Mouse (Mus musculus) MEL-GATA-1-ER (cell line): Measurements from ENCODE around the gene Tnrc6c.

Experiments
- DNase-seq: peaks from one replicate; pipeline ENCODE4 v3.0.0-alpha.2; 2012; ENCODE audit warnings: low read depth; ENCODE audit errors: extremely low read depth

Tnrc6c gene

DNA sequence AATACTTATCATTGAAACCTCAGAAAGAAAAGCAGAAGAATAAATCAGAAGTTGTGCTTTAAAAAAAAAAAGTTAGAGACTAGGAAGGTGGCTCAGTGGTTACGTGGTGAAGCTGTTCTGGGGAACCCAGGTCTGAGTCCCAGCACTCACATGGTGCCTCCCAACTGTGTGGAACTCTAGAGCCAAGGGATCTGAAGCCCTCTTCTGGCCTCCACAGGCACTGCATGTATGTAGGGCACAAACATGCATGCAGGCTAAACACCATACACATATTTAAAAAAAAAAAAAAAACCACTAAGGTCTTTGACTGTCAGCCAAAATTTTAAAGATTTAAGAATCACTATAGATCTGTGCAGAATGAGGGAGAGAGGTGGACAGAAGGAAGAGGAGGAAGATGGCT is 20.4 kb downstream of the Tnrc6c start:
- no peak for DNase-seq

DNA sequence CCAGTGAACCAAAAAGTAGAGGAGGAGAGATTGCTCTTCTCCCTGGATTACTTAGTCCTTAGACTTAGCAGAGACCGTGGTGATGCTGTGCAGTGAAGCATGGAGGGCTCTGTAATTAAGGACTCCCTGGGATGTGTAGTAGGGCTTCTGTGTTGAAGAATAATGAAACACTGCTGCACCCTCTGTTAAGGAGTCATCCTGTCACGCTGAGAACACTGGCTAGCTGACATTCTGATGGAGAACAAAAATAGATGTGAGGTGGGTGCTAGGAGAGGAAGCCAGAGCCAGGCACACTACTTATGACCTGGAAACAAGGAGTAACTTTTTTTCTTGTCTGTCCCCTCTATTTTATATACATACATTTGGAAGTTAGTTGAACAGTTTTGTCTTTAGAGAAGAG is 22.6 kb downstream of the Tnrc6c start:
- no peak for DNase-seq

DNA sequence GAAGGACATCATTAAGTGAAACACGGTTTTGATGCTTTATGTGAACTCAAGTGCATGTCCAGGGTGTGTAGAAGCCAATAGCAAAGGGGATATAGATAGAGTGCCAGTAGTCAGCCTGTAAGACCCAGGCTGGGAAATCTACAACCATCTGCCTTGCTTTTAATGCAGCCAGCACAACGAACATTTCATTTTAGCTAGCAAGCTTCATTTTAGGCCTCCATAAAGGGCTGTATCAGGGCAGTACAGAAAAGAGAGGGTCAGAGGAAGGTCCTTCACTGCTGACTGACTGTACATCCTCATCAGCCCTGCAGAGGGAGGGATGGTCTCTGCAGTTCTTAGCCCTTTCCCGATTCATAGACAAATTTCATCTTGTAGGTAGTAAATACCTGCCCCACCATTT is 23.0 kb downstream of the Tnrc6c start:
- DNase-seq: no peak

DNA sequence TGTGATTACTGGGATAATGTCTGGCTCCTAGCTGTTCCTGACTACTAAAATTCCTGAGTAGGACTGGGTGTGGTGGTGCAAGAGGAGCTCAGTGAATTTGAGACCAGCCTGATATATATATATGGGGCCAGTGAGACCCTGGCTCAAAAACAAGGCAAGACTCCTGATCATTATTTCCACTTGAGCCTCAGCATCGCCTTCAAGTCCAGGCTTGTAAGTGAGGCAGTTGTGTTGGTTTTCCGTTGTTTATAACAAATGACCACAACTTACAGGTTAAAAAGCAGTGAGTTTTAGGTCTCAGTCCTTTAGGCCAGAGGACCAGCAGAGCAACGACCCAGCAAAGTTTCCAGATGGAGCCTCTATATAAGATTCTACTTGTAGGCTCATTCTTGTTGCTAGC is 23.5 kb downstream of the Tnrc6c start:
- no peak for DNase-seq

DNA sequence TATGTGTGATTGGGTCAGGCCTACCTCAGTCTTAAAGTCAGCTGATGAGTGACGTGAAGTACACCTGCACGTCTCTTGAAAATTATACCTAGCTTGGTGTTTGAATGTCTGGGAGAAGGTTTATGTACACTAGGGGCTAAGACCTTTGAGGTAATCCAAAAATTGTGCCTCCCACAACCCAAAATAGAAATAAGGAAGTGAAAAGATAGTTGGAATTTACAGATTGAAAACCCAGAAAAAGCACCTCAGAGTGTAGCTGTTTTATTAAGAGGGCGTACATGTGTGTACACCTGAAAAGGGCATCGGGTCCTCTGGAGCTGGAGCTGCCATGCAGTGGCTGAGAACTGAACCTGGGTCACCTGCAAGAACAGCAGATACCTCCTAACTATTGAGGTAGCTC is 24.1 kb downstream of the Tnrc6c start:
- DNase-seq: no peak

DNA sequence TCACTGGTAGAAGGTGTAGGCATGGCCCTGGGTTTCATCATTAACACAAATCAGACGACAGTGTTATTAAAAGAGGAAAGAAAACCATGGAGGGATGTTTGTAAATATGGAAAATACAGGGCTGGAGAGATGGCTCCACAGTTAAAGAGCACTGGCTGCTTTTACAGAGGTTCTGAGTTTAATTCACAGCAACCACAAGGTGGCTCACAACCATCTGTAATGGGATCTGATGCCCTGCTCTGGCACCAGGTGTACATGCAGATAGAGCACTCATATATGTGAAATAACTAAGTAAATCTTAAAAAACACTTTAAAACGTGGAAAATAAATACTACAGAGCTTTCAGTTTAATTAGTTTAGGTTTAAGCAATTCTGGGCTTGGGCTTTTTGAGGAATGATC is 24.7 kb downstream of the Tnrc6c start:
- no peak for DNase-seq

DNA sequence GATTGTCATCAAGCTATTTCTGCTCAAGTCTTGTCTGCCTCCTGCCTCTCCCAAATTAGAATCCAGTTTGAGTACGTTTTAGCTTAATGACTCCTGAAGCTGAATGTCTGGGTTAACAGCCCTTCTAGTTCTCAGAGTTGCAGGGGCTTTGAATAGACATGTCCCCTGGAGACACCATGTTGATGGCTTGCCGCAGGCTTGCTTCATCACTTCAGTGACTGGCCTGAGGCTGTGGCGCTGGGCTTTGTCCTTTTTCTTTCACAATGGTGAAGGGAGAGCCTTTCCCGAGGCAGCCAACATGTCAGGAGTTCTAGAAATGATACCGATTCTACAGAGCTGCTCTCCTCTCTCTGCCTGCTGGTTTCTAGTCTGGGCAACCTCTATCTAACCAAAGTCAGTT is 30.6 kb downstream of the Tnrc6c start:
- DNase-seq: no peak

DNA sequence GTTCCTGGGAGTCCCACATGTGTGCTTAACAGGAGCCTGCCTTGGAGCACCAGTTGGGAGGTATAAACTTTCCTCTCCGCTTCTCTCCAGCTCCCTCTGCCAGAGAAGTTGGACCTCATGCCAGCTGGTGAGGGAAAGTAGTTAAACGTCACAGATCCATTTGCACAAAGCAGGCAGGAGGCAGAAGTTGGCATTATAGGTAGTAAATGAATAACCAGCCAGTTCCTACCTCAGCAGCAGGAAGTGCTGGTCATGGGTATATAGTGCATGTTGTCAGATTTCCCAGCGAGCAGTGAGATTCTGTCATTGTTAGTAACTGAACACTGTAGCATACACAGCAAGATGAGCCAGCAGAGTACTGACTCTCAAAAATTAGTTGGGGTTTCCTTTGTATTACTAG is 31.4 kb downstream of the Tnrc6c start:
- no peak for DNase-seq

DNA sequence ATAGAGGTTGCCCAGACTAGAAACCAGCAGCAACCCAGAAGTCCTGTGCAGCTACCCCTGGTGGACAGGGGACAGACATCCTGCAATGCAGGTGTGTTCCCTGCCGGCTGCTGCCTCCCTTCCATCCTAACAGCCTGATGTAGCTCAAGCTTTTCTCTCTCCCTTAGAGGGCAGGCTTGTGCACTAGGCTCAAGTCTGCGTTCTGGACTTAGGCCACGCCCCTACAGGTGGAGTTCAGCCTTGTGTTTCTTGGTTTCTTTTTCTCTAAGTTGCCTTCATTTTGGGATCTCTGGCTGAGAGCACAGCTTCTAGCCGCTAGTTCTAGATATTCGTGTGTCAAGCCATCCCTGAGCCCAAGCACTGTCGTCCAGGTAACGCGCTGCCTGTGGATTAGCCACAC is 31.9 kb downstream of the Tnrc6c start:
- DNase-seq: no peak

DNA sequence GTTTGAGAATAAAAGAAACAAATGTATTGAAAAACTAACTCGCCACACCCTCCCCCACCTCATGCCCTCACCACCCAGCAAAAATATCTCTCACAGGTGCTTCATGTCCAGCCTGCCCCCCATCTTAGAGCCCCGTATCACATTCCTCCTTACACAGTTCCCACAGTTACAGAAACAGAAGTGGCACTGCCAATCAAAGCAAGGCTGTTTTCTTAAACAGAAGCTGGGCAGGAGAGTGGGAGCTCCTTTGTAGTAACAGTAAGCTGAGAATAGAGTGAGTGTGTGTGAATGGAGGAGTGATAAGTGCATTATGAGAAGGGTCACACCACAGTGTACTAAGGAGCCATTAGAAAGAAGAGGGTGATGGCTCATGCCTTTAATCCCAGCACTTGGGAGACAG is 34.5 kb downstream of the Tnrc6c start:
- no peak for DNase-seq

DNA sequence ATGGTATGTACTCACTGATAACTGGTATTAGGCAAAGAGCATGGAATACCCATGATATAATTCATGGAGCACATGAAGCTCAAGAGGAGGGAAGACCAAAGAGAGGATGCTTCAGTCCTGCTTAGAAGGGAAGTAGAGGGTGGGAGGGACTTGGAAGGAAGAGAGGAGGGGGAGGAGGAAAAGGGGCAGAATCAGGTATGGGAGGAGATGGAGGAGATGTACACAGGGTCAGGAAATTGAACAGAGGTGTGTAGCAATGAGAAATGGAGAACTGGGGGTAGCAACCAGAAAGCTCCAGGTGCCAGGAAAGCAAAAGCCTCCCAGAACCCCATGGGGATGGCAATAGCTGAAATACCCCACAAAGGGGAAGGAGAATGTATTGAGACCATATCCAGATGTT is 37.2 kb downstream of the Tnrc6c start:
- DNase-seq: no peak

DNA sequence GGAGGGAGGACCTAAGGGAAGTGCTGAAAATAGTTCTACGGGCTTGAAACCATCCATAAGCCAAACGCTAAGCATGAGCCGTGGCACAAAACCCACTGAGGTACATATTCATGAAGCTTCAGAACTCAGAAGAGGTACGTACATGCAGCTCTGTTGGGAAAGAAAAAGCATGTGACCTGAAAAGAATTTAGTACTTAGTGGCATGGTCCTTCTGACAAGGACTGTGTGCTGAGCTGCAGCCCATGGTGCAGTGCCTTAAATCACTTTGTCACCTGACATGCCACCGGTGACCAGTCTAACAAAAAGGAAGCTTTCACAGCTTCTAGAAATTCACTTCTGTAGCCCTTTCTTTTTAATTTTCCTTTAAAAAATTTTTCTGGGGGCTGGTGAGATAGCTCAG is 40.0 kb downstream of the Tnrc6c start:
- no peak for DNase-seq

DNA sequence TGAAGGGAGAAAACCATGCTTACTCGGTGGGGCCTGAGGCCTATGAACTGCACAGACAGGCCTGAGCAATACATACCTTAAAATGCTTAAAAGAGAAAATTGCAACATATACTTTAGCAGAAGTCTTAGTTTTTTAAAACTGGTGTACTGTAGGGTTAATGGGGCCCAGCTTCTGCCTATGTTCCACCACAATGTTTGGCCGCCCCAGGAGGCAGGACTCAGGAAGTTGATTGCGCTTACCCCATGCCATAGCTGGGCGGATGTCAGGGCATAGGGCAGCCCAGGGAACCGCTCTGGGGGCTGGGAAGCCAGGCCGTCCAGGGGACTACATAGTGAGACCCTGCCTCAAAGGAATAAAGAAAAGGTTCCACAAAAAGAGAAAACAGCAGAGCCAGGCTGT is 42.5 kb downstream of the Tnrc6c start:
- no peak for DNase-seq

DNA sequence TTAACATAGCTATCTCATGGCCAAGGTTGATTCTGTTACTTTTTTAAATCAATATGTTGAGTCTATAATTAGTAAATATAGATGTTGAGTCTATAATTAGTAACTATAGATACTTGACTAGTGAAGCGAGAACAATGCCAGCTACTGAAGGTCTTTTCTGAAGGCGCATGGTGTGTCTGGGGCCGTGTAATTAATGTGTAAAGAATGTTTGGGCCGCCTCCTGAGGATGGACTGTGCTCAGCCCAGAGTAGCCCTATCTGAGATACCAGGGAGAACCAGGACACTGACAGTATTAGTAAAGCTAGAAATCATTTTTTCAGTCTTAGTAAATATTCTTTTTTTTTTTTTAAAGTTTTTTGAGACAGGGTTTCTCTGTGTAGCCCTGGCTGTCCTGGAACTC is 46.8 kb downstream of the Tnrc6c start:
- no peak for DNase-seq

DNA sequence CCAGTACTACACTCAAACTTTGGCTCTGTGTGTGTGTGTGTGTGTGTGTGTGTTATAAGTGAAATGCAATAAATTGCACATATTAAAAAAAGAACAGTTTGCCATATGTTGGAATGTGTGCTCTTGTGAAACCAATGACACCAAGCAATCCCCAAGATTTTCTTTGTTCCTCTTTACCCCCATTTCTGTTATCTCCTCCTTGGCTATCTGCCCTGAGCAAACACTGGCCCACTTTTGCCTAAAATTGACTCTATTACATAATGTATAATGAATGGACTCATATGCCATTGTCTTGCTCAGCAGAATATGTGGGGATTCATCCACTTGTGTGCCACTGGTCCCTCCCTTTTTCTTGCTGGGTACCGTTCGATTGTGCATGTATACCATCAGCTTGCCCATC is 52.2 kb downstream of the Tnrc6c start:
- DNase-seq: peak; percentile 43

DNA sequence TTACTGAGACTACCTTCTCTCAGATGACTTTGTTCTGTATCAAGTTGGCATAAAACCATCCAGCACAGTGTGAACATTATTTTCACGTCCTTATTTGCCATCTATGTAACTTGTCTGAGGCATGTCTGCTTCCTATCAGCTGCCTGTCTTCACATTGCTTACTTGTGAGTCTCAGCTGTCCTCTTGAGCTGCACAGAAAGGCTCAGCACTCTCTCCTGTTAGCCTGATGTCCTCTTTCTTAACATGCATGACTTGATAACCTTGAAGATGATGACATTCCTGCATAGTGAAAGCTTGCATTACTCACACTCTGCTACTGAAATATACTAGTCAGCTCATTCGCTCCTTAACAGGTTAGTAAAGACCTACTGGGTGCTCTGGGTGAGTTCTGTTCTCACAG is 53.1 kb downstream of the Tnrc6c start:
- no peak for DNase-seq

DNA sequence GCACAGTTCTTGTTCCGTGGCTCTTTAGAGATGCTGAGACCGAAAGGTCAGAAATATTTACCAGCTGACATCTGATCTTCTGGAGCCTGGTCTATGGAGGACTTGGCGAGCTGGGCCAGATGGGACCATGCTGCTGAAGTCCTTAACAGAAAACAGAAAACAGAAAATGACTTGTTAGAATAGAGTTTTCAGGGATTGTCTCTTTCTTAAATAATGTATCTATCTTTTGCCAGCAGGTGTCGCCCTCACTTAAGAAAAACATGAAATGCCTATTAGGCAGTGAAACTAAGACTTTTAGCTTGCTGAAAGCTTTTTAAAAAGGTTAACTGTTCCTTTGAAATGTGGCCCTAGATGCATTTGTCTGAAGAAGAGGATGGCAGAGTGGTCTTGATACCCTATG is 55.2 kb downstream of the Tnrc6c start:
- DNase-seq: peak; percentile 31

DNA sequence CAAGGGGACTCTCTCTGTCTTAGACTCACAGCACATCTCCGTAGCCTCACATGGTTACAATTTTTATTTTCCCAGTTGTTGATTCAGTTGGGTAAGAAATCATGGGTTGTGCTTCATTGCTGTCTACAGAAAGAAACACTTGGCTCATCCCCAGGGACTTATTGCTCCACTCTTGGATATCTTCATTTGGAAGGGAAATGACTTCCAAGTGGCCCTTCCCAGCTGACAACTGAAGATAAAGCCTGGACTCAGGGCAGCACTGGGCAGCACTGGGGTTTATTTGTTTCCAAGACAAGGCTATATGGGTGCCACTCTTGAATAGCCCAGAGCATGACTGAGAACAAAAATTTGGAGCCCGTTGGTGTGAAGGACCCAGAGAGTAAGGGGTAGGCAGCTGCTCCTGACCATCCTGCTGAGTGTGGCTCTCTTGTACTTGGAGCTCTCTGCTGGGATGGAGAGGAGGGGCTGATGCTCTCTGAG is 56.8 kb downstream of the Tnrc6c start:
- DNase-seq: no peak

DNA sequence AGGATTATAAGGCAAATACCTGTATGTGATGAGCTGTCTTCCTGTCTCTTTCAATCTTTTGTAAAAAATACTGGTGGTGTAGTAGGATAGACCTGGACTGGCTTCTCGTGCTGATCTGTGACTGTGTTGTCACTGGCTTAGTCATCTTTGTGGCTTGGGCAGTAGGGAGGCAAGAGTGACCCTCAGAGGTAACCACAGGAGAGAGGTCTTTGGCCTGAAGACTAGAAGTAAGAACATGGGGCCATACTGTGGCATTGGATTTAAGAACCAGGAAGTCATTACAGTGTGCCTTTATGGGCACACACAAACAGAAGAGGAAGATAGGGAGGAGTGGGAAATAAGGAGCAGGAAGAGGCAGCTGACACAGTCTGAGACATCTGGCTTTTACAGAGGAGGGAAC is 58.0 kb downstream of the Tnrc6c start:
- DNase-seq: no peak

DNA sequence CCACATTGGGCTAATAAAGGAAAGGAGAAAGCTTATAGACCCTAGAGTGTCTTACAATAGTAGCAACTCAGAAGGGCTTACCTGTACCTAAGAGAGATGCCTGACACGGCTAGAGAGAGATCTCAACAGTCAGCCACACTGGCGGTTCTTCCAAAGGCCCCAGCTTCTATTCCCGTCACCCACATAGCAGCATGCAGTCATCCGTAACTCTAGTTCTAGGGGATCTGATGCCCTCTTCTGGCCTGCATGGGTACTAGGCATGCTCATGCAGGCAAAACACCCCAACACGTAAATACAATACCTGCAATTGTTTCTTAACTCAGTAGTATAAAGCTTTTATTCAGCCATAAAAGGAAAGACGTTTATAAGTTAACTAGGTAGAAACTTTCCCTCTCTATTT is 59.3 kb downstream of the Tnrc6c start:
- no peak for DNase-seq

DNA sequence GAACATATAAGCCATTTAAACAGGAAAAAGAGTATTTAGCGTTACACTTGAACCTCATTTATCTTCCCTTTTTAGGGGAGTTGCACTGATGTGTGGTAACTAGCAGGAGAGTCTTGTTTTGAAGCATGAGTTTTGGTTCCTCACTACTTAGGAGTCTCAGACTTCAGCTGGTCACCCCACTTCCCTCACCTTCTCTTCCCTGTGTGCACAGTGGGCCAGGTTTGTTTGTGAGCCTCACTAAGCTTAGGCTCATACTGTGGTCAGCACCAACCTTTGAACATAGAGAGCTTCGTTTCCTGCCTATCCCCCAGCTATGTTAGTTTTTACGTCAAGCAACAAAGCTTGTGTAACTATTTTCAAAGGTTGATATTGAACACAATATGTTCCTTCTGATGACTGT is 64.7 kb downstream of the Tnrc6c start:
- no peak for DNase-seq

DNA sequence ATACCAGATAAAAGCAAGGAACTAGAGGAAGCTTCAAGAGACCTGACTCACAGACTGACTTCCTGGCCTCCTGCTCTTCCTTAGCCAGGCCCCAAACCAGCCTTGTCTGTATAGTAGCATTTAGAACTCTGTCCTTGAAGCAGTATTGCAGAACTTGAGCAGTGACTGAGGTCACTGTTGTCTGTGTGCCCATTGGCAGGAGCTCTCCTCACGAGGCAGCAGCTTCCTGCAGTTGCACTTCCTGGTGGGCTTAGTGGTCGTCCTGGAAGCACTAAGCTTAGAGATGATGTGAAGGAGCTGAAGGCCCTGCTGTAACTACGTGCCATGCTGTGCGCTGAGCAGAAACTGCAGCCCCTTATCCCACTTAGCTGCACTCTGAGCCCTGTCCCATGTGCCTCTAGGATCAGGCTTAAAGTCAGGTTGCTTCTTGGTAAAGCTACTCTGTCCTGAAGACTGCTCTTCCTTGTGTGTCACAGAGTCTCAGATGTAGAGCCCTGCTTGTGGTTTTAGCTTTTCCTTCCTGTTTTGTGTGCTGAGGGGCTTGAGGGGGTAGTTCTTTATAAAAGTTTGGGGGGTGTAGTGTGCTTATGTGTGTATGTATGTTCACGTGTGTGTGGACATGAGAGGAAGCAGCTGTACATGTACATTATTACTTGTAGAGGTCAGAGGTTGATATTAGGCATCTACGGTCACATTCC is 70.7 kb downstream of the Tnrc6c start:
- peak; percentile 6 for DNase-seq

DNA sequence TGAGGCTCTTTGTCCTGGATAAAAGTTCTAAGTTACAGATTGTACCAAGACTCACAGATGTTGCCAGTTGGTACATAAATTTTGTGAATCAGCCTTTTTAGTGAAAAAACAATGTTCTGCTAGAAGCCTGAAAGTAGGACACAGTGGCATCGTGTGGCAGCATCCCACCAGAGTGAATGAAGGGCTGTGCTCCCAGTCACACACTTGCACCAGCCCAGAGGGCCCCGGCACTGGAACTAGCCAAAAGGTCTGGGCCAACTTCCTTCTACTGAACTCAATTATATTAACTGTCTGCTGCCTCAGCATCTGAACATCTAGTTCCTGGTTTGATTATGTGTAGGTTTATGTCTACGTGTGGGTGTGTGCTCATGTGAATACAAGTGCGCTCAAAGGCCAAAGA is 72.9 kb downstream of the Tnrc6c start:
- no peak for DNase-seq

DNA sequence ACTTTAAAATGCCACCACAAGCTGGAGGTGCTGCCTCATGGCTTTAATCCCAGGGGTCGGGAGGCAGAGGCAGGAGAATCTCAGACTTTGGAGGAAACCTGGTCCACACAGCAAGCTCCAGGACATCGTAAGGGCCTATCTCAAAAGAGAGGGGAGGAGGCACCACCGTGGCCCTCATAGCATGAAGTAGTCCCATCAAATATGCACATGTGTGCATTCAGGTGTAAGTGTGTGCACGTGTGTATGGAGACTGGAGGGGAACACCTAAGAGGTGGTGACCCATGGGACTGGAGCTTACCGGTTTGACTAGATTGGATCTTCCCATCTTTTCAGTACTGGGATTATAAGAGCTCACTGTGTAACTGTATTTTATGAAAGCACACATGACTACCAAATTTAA is 74.2 kb downstream of the Tnrc6c start:
- DNase-seq: no peak
